Mouse (Mus musculus) hindbrain, embryonic 14.5 days (tissue): ENCODE data around the gene Mb. TPM values are rescaled to one million over a fixed set of nuclear protein-coding genes. Genes with fewer than 3 reads are reported as not detected.

Experiments
- ATAC-seq: fragments of 200-750 bp; cut with Nextera tagmentation; 2 replicates; pipeline ENCODE4 v1.8.0; 2017; ENCODE audit warnings: moderate number of reproducible peaks, mild to moderate bottlenecking, moderate TSS enrichment, moderate library complexity; ENCODE audit not compliant: low FRiP score
- DNase-seq: peaks from one replicate; pipeline ENCODE4 v3.0.0-alpha.2; 2015; ENCODE audit warnings: low spot score
- H3K27ac ChIP-seq: fragments of 300-500 bp; sonication (generic); 2 replicates; pipeline ENCODE4 v1.5.1; 2014; ENCODE audit warnings: mild to moderate bottlenecking, moderate library complexity
- H3K27me3 ChIP-seq: fragments of 300-500 bp; sonication (generic); 2 replicates; pipeline ENCODE4 v1.6.1; 2014; ENCODE audit warnings: mild to moderate bottlenecking, low read length, mixed read lengths; ENCODE audit not compliant: control insufficient read depth, insufficient read depth
- H3K36me3 ChIP-seq: fragments of 300-500 bp; sonication (generic); replicated peaks from 2 replicates; pipeline ENCODE4 v1.6.1; 2014; ENCODE audit not compliant: control insufficient read depth, insufficient read depth
- H3K4me1 ChIP-seq: fragments of 300-500 bp; sonication (generic); replicated peaks from 2 replicates; pipeline ENCODE4 v1.6.1; 2014; ENCODE audit warnings: antibody characterized with exemption, low read length, mixed read lengths; ENCODE audit not compliant: control insufficient read depth, insufficient read depth
- H3K4me2 ChIP-seq: fragments of 300-500 bp; sonication (generic); replicated peaks from 2 replicates; pipeline ENCODE4 v1.6.1; 2014; ENCODE audit warnings: mild to moderate bottlenecking, moderate library complexity
- H3K4me3 ChIP-seq: fragments of 300-500 bp; sonication (generic); replicated peaks from 2 replicates; pipeline ENCODE4 v1.5.1; 2014; ENCODE audit warnings: mild to moderate bottlenecking, low read length
- H3K9ac ChIP-seq: fragments of 300-500 bp; sonication (generic); 2 replicates; pipeline ENCODE4 v1.6.1; 2014
- H3K9me3 ChIP-seq: fragments of 300-500 bp; sonication (generic); 2 replicates; pipeline ENCODE4 v1.6.1; 2016; ENCODE audit warnings: low read length; ENCODE audit not compliant: control insufficient read depth
- WGBS: fragments of 180-500 bp; shearing (Covaris S2); extraction: QIAGEN DNeasy Blood & Tissue Kit; methylation state at CpG from one replicate; pipeline ENCODE4 v1.1.7; 2014; 5-methylcytosine and 5-hydroxymethylcytosine counted together
- polyA plus RNA-seq: library from polyadenylated mRNA; unstranded; fragments of >200 nt; fragmentation: Nextera tagmentation; extraction: Ambion mirVana; gene quantifications from 2 replicates; pipeline ENCODE4 v1.2.1, GENCODE M21; 2014

The Mb gene
- polyA plus RNA-seq, 1 experiment from 2014 or later, result 0.51 TPM

DNA sequence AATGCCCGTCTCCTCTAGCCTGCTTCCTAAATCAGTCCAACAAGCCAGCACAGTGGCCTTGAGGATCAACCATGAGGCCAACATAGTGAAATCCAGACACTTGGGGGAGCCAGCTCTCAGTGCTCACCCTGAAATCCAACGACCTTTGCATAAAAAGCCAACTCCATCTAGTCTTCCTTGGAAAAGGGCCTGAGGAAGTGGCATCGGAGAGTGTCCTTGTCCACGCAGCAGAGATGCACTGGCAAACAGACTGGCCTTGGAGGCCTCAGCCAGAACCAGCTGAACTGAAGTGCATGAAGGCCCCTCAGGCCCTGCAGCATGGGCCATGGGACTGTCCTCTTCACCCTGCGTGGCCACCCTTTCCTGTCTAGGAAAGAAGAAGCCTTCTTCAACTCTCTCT, 31.0 kb upstream of the Mb start:
- WGBS, result 84% methylated on average over 5 of the region's 5 CpGs
- Histone ChIP-seq H3K4me2 (no peak overlapping the region), H3K4me3 (no peak overlapping the region), H3K27ac (no peak overlapping the region), H3K27me3 (no peaks in the 10 kb centered on the region), H3K9me3 (no peaks in the 10 kb centered on the region), H3K4me1 (no peaks in the 10 kb centered on the region), H3K9ac (no peak overlapping the region), H3K36me3 (peaks cover 91% of the 10 kb centered on the region)
- ATAC-seq (no peak), DNase-seq (no peak)

DNA sequence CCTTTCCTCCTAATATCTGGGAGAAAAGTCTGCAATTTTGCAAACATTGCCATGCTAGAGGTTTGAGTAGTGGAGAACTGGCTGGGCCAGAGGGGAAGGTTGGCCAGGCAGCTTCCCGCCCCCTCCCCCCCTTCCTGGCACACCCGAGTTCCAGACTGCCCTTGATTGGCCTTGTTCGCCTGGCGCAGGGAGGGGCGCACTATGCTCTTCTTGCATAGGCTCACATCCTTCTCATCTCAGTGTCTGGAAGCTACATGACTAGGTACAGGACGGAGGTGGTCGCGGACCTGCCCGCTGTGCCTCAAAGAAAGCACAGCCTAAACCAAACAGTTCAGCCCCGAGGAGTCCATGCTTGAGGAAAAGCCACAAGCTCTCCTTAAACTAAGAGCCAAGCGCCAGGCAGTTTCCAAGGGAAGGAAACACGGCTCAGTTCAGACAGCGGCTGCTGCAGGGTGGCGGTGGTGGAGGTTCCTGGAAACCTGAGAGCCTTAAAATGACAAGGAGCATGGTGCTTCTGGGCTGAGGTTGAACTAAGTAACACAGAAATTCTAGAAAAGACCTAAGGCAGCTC, 30.3 kb upstream of the Mb start:
- Histone ChIP-seq H3K4me2 (no peak overlapping the region), H3K9ac (no peak overlapping the region), H3K4me1 (no peaks in the 10 kb centered on the region), H3K27me3 (no peaks in the 10 kb centered on the region), H3K9me3 (no peaks in the 10 kb centered on the region), H3K4me3 (no peak overlapping the region), H3K27ac (no peak overlapping the region), H3K36me3 (peaks cover 90% of the 10 kb centered on the region)
- ATAC-seq (no peak), DNase-seq (no peak)
- 84% methylated on average over 14 of the region's 14 CpGs for whole genome bisulfite sequencing

DNA sequence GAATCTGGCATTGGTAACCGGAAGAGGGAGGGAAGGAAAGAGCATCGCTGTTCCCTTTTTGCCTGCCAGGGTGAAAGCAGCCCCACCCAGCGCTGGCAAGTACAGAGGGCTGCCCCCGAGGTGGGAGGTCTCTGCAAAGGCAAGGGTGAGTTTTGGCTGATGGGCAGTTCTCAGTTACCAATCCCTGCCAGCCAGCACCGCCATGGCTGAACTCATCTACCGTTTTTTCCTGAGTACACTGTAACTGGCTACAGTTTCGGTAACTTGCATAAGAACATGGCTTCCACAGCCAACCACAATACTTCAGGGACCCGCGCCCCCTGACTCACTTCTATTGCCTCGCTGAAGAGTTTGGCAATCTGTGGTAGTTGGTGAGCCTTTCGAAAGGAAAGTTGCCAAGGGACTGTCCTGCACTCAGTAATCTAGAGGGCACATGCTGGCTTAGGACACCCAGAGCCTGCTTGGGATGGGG, 29.5 kb upstream of the Mb start:
- Histone ChIP-seq H3K9me3 (no peaks in the 10 kb centered on the region), H3K9ac (no peak overlapping the region), H3K36me3 (peaks cover 82% of the 10 kb centered on the region), H3K4me1 (no peaks in the 10 kb centered on the region), H3K4me2 (no peak overlapping the region), H3K27ac (no peak overlapping the region), H3K27me3 (no peaks in the 10 kb centered on the region), H3K4me3 (no peak overlapping the region)
- ATAC-seq (no peak), DNase-seq (no peak)
- WGBS, result 71% methylated on average over 11 of the region's 11 CpGs

DNA sequence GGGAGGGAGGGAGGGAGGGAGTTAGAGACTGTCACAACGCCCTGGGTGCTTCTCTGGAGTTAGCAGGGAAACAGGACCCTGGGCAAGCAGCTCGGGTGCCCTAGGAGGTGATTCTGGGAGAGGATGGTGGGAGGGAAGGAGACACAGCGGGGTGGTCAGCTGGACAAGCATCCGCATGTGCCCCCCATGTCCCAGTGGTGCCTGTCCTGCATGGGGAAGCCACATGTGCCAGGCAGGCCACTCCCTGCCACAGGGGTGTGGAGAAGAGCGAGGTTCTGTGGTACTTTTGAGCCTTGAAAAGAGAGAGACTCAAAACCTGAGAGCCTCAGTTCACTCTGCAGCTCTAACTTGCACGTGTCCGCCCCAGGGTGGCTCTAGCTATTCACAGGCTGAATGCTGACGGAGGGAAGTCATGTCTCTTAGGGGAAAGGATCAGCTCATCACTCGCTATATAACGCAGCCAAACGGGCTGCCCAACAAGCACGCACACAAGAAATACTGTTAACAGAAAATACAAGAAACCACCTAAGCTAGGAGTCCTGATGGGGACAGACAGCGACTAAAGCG, 28.9 kb upstream of the Mb start:
- H3K27ac ChIP-seq, result no peak overlapping the region
- WGBS, result 59% methylated on average over 14 of the region's 14 CpGs

DNA sequence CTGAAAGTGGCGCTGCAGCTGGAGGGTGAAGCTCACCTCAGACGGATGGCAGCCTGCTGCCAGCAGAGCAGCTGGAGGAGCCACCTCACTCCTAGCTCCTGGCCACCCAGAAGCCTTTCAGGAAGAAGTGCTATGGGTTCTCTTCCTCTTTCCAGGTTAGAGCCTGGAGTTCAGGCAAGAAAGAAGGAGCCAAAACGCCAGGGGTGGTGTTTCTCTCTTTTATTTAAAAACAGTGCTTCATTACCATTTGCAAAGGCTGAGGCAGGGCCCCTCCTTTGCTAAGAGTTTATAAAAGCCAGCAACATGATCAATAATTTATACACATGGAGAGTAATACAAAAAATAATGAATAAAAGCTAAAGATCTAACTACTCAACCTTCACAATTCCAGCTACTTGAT, 28.3 kb upstream of the Mb start:
- Histone ChIP-seq H3K9ac (no peak overlapping the region), H3K27ac (no peak overlapping the region), H3K9me3 (no peaks in the 10 kb centered on the region), H3K27me3 (no peaks in the 10 kb centered on the region), H3K4me3 (no peak overlapping the region), H3K4me2 (no peak overlapping the region), H3K36me3 (peaks cover 71% of the 10 kb centered on the region), H3K4me1 (no peaks in the 10 kb centered on the region)
- no peak for ATAC-seq
- 64% methylated on average over 3 of the region's 3 CpGs for WGBS
- no peak for DNase-seq

More for the DNA sequence above, 28.9 kb upstream of the Mb start:
- Histone ChIP-seq H3K4me2 (no peak overlapping the region), H3K36me3 (peaks cover 76% of the 10 kb centered on the region), H3K9me3 (no peaks in the 10 kb centered on the region), H3K27me3 (no peaks in the 10 kb centered on the region), H3K4me1 (no peaks in the 10 kb centered on the region), H3K9ac (no peak overlapping the region), H3K4me3 (no peak overlapping the region)
- DNase-seq (no peak), ATAC-seq (no peak)

DNA sequence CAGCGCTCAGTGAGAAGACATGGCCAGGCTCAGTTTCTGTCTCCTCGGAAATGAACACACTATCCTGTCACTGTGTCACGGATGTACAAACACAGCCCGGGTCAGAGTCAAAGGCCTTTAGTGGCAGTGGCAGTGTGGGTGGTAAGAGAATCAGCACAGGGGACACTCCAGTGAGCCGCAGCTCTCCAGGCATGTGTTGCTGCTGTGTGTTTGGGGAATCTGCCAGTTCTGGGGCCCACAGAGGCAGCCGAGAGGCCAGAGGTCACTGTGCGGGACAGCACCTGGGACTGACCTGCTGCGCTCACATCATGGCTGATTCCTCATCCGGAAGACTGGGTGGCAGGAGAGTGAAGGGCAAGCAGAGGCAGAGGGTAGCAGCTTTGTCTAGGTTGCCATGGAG, 27.4 kb upstream of the Mb start:
- Histone ChIP-seq H3K27me3 (no peaks in the 10 kb centered on the region), H3K4me2 (no peak overlapping the region), H3K4me3 (no peak overlapping the region), H3K9ac (no peak overlapping the region), H3K4me1 (no peaks in the 10 kb centered on the region), H3K27ac (no peak overlapping the region), H3K36me3 (peaks cover 63% of the 10 kb centered on the region), H3K9me3 (no peaks in the 10 kb centered on the region)
- ATAC-seq (no peak), DNase-seq (no peak)
- WGBS, result 90% methylated on average over 9 of the region's 9 CpGs

DNA sequence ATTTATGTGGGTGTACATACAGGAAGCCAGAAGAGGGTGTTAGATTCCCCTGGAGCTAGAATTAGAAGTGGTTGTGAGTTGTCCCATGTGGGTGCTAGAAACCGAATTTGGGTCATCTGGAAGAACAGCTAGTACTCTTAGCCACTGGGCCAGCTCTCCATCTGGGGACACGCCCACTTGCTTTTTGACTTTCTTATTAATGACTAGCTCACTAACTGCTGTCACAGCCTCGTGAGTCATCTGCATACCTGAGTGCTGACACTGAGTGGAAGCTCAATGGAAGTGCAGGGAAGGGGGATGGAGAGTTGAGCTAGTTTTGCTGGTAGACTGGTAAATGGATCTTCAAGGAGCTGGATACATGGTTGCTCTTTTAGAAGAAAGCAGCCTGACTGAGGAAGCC, 26.1 kb upstream of the Mb start:
- Histone ChIP-seq H3K4me3 (no peak overlapping the region), H3K27me3 (no peaks in the 10 kb centered on the region), H3K4me1 (no peaks in the 10 kb centered on the region), H3K36me3 (peaks cover 50% of the 10 kb centered on the region), H3K27ac (no peak overlapping the region), H3K4me2 (no peak overlapping the region), H3K9me3 (no peaks in the 10 kb centered on the region), H3K9ac (no peak overlapping the region)
- DNase-seq, result no peak
- no peak for ATAC-seq
- WGBS, result 79% methylated on average over 3 of the region's 3 CpGs

DNA sequence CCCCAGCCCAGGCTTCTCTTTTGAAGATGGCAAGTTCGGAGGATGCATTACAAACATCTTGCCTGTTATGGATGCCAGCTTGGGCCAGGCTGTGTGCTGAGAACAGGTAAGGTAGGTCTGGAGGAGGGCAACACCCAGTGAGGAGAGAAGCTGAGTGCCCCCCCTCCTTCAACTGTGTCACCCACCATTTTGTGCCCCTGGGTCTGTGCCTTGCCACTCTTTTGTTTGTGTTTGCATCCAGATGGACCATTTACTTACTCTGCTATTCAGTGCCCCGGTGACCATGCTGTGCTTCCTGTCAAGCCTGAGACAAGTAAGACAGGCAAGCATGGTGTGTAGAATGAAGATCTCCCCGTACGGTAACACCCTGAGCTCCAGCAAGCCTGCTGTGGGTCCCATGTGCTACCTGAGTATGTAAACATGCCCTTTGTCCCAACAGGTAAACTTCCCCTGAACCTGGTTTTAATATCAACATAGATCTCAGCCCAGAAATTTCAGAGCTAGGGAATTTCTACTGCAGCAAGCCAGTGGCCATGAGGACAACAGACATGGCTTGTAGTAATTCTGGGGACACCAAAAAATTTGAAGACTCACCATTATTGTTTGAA, 22.2 kb upstream of the Mb start:
- H3K9ac ChIP-seq, result no peak overlapping the region
- H3K27me3 ChIP-seq, result no peaks in the 10 kb centered on the region
- ATAC-seq (no peak), DNase-seq (no peak)
- H3K4me1 ChIP-seq, result 0 out of 2 replicates have a peak, but pooled peaks cover 4% of the 10 kb centered on the region
- WGBS, result 53% methylated on average over 4 of the region's 4 CpGs
- no peak overlapping the region for H3K4me3 ChIP-seq
- H3K36me3 ChIP-seq, result peaks cover 17% of the 10 kb centered on the region
- no peak overlapping the region for H3K27ac ChIP-seq
- H3K9me3 ChIP-seq, result no peaks in the 10 kb centered on the region
- no peak overlapping the region for H3K4me2 ChIP-seq

DNA sequence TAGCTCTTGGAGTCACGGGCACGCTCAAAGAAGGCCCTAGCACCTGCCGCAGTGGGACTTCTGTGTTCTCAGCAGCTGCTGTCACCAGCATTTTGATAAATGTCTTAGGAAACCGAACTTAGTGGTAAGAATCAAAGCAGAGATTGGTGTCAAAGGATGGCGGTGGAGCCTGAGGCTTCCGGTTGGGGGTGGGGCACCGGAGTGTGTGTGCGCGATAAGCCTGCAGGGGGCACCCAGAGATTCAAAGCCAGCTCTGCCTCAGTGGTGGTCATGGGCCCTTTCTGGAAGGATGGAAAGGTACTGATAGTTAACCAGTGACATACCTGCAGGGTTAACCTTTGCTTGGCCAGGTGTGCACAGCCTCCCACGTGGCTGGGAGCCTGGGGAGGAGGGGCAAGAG, 21.0 kb upstream of the Mb start:
- Histone ChIP-seq H3K4me2 (no peak overlapping the region), H3K27me3 (no peaks in the 10 kb centered on the region), H3K9me3 (no peaks in the 10 kb centered on the region), H3K9ac (no peak overlapping the region), H3K36me3 (peaks cover 6% of the 10 kb centered on the region), H3K27ac (no peak overlapping the region), H3K4me3 (no peak overlapping the region), H3K4me1 (0 out of 2 replicates have a peak, but pooled peaks cover 4% of the 10 kb centered on the region)
- 17% methylated on average over 10 of the region's 10 CpGs for WGBS
- ATAC-seq (peak; percentile 58), DNase-seq (peak; percentile 49)
